Mouse (Mus musculus): ENCODE measurements around the gene Drp2.

Drp2 gene

DNA sequence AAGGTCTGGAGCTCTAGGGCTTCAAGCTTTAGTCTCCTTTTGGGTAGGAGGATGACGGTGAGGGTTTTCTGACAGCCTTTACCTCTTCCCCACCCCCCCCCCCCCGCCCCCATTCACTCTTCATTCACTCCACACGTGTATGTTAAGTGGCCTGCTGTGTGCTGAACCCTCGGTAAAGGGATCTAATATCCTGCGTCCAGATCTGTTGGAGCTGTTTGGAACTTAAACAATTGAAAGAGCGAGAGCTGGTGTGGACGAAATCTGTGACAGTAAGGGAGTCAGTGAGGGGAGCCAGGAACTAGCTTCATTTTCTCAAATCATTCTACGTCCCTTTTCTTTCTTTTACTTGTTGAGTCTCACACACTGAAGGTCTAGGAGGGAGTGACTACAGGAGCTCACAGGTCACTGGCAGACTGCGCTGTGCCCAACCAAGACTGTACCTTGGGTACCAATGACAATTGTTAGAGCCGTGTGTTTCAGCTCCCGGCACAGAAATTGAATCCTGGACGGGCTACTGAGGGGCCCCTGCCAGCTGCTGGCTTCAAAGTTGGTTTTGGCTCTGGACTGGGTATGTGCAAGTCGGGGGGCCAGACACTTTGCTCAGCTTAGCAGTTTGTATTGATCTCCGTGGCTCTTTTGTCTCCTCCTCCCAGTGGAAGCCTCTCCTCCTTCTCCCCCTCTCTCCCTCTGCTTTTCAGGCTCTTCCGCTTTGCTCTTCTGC is at the start of gene Drp2:
TSS of gene Drp2 (plus strand) at position 689 of the 721 bp plus-strand sequence.
- DNase-seq (ENCODE audit: low read depth), result peak; percentile 1

DNA sequence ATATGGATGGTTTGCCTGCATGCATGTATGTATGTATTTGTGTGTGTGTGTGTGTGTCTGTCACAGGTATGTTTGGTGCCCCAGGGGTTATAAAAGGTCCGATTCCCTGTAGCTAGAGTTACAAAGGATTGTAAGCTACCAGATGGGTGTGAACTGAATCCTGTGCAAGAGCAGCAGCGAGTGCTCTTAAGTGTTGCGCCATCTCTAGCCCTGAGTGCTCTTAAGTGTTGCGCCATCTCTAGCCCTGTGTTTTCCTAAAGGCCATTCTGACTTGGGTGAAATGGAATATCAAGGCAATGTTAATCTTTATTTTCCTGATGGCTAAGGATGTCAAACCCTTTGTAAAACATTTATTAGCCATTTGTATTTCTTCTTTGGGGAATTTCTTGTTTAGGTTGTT is 45.0 kb upstream of the Drp2 start:
- DNase-seq (ENCODE audit: low read depth), result no peak

DNA sequence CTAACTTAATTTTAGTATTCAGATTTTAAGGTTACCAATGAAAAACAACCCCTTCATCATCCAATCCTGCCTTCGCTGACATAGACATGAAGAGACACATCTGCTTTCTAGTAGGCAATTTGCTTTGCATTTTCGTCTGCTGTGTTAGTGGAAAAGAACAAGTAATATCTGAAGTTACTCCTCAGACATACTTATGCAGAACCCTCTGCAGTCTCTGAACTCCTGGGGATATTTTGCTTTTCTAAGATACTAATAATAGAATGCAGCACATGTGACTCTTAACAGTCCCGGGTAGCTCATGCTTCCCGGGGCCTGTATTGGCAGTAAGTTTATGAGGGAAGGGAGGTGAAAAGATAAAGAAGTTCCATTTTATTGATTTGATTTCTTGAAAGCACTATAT is 42.2 kb upstream of the Drp2 start:
- no peak for DNase-seq (ENCODE audit: low read depth)

DNA sequence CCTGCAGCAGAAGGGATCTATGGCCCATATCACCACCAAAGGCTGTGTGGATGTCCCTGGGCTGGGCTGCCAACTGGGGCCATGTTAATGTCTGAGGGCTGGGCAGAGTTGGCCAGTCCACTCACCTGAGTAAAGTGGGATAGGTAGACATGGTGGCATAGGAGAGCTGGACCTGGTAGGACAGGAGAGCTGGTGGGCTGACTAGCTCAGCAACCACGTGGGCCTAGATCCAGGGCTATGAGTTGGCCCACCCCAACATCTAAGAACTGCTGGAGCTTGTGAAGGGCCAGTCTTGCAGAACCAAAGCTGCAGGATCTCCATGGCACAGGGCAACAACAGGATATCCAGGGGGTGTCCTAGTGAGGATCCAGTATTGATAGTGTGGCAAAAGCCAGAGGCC is 38.9 kb upstream of the Drp2 start:
- no peak for DNase-seq (ENCODE audit: low read depth)

DNA sequence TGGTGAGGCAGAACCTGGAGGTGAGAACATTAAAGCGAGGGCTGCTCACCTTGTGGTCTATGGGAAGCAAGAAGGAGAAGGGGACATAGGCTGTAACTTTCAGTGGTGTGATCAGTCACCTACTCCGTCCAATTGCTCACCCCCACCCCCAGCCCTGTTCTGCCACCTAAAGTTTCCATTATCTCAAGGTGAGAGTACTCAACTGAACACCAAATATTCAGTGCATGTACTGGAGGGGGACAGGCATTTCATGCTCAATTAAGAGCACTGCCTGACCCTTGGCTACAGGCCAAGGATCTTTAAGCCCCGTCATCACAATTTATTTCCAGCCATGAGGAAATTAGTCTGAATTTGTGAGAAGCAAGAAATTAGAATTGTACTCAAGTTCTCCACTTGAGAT is 37.8 kb upstream of the Drp2 start:
- DNase-seq (ENCODE audit: low read depth), result no peak

DNA sequence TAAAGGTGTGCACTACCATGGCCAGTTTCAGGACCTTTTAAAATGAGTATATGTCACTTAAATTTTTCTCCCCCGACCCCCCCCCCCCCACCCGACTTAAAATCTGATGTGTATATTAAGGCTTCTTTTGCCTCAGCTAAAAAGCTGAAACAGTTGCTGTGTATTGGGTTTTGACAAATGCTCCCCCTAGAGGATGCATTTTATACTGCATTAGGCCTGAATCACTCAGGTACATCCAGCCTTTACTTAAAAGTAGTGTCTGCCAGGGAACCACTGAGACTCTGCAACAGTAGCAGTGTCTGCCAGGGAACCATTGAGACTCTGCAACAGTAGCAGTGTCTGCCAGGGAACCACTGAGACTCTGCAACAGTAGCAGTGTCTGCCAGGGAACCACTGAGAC is 33.1 kb upstream of the Drp2 start:
- peak; percentile 46 for DNase-seq (ENCODE audit: low read depth)

DNA sequence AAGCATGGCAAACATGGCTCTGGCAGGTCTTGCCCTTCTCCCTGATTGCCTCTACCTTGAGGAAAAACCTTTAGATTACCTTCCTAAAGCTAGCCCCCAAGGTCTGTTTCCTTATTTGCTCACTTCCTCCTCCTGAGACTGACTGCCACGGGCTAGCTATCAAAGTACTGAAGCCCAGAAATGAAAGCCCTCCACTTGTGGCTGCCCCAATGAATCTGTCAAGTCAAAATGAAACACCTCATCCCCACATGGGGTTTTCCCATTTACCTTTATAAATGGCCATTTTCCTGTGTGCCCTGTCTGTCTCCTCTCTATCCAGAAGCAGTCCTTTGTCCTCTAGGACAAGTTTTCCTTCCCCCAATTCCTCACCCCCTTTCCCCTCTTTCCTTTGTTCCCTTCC is 30.2 kb upstream of the Drp2 start:
- no peak for DNase-seq (ENCODE audit: low read depth)

DNA sequence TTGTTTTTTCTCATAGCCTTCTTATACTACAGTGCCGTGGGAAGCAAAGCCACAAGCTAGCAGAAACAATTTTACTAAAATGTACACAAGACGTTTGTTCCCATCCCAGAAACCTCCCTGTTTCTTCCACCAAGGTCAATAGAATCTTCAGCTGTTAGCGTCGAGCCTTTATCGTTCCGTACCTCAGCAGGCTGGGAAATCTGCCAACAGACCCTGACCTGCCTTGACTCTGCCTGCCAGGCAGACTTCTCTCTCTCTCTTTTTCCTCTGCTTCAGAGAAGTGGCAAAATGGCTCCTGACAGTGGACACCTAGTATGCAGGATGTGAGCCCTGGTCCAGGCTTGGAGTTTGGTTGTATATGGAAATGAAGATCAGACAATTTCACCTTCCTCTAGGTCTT is 19.5 kb upstream of the Drp2 start:
- no peak for DNase-seq (ENCODE audit: low read depth)

DNA sequence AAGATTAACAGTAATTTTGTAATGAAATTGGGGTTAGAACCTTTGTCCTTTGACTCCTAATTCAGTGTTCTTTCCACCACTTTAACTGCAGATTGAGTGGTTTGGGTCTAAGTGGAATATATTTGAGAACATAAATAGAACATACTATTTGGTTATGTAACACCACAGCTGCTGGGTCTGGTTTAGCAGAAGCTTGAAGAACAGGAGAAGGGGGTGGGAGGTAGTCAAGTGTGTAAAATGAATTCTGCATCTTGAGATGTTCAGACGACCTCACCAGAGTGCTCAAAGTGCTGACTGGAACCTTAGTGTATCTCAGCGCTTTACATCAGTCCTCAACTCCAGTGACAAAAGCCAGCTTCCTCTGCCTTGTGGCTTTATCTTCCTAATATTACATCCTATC is 5.4 kb upstream of the Drp2 start:
- no peak for DNase-seq (ENCODE audit: low read depth)

DNA sequence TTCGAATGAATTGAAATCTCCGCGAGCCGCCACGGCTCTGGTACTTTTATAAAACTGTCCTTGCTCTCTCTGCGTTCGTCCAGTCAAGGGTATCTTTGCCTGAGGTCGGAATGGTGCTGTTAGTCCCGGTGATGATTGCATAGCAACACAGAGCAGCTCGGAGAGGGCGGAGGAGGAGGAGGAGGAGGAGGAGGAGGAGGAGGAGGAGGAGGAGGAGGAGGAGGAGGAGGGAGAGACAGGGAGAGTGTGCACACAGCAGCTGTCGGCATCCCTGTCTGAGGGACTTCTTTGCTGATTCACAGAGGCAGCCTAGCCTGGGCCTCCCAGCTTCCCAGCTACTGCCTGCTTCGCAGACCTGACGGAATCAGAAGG is 219 bp downstream of the Drp2 start:
- DNase-seq (ENCODE audit: low read depth), result no peak

DNA sequence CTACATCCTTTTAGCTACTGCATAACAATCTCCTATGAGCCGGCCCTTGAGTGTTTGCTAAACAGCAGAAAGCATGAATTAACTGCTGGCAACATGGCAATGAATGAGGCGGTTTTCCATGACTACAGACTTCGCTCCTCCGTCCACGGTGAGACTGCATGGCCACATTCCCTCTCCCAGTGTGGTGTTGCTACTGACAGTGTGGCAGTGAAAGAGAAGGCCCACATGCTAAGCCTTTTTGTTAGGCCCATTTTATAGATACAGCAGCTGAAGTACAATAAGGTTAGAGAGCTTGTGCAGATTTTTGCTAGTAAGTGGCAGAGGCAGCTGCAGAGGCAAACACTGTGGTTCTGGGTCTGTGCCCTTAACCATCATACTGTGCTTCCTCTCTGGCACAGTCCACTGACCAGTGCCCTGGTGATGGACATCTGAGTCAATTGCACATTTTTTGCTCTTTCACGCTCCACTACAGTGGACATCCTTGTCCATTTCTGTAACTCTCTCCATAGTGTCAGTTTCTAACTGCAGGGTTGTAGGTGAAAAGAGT is 5.1 kb downstream of the Drp2 start:
- no peak for DNase-seq (ENCODE audit: low read depth)

DNA sequence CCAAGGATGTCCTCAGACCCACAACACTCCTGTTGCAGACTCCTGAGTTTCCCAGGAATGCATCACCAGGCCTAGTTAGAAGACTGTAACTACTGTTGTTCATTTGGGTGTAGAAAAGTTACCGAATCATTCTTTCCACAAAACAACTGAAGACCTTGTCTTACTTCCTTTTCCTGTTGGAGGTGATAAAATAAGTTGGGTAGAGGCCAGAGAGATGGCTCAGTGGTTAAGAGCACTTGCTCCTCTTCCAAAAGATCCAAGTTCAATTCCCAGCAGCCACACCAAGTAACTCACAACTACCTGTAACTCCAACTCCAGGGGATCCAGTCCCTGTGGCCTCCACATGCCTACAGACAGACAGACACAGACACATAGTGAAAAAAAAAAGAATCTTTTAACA is 7.7 kb downstream of the Drp2 start:
- no peak for DNase-seq (ENCODE audit: low read depth)

DNA sequence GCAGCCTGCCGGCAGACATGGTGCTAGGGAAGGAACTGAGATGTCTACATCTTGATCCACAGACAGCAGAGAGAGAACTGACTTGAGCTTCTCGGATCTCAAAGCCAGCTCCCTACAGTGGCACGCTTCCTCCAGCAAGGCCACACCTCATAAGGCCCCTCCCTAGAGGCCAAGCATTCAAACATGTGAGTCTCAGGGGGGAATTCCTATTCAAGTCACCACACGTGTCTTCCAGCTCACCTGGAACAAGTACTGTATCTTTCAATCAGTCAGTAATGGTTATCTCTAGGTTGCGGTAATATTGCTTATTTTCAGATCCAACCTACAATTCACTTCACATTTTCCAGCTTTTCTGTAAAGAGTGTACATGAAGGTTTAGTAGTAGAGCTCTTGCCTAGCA is 15.7 kb downstream of the Drp2 start:
- no peak for DNase-seq (ENCODE audit: low read depth)

DNA sequence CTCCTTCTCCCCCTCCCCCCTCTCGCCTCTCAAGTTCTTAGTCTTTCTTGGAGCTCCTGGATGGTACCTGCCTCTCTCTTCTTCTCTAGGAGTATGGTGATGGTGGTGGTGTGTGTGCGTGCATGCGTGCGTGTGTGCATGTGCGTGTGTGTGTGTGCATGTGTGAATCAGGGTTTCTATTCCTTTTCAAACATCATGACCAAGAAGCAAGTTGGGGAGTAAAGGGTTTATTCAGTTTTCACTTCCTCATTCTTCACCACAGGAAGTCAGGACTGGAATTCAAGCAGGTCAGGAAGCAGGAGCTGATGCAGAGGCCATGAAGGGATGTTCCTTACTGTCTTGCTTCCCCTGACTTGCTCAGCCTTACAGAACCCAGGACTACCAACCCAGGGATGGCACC is 19.9 kb downstream of the Drp2 start:
- DNase-seq (ENCODE audit: low read depth), result no peak

DNA sequence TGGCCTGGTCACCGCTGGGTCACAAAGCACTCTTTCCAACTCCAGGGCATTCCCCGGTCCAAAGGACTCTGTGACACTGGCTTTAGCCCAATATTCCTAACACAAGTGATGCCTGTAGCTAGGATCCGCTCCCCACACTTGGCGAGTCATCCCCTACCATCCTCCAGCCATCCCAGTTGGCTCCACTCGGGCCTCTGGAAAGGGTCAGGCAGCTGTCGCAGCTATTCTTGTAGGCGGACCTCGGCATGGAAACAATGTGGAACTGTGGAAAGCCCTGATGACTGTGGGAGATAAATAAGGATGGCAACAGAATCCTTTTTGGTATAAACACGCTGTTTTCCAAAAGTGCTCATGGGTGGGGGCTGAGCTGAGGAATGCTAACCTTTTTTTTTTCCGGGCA is 21.4 kb downstream of the Drp2 start:
- DNase-seq (ENCODE audit: low read depth), result no peak

DNA sequence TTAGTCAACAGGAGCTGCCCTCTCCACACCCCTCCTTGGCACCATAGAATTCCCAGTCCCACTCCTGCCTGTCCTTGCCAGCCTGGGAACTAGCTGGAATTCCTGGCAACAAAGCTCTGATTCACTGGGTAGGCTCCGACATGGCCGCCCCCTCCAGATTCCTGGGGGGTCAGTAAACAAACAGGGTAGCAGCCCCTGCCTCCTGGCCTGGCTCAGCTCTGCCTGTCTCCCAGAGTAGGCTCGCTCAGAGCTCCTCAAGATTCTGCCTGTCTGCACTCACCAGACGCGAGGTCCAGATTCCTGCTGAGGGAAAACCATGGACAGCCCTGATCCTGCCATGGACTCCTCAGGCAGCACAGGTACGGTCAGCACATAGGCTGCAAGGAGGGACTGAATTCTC is 22.5 kb downstream of the Drp2 start:
- no peak for DNase-seq (ENCODE audit: low read depth)

DNA sequence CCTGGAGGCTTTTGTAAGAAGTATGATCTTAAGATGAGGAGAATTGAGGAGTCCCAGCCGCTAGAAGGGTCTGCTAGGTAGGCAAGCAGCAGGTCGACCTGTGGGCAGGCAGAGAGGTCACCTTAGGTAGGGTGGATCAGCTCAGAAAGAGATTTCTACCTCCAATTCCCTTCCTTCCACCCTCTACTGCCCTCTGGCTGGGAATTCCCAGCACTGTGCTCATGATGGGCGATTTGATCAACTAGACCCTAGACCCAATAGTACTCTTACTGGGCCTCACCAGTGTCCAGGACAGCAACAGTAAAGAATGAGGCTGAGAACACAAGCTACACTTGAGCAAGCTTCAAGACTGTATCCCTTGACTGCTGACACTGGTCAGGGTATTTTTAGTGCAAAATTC is 23.0 kb downstream of the Drp2 start:
- no peak for DNase-seq (ENCODE audit: low read depth)

DNA sequence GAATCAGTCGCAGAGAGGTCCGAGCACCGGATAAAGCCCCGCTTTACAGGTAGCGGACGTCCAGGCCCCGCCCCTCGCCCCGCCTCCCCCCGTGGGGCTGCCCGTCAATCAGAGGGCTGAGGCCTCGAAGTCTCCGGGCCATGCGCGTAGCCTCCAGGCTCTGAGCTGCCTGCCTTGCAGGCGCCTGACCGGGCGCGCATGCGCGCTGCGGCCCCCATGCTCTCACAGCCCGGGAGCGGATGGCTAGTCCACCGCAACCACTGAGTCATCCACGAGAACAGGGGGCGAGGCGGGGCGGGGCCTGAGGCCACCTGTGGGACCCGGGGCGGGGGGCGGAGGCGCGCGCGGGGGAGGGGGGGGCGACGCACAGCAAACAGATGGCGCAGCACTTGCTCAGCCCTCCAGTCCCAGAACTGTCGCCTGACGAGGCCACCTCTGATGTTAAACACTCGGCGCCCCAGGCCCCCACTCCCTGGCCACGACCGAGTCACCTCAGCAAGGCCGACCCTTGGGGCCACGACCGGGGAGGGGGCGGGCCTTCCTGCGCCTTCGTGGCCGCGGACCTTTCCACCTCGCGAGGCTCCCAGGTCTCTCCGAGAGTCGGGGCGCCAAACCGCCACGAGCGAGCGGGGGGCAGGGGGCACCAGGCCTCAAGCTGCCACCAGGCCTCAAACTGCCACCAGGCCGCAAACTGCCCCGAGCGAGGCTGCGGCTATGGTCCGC is 70.8 kb downstream of the Drp2 start:
- no peak for DNase-seq (ENCODE audit: low read depth)

DNA sequence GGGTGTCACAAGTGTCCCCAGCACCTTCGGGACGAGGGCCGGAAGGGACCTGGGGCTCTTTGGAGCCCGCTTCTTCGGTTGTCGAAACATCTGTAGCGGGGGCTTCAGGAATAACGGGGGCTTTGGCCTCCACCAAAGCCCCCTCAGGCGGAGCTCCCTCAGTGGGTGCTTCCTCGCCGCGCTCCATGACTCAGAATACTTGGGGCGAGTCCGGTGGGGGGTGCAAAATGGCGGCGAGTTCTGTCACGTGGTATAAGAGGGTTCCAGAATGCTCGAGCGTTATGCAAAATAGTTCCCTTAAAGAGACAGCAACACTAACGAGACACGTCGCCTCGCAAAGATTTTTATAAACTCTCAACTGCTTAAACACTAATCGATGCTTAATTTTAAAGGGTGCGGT is 71.9 kb downstream of the Drp2 start, which contains the start of gene Taf7l:
TSS of gene Taf7l (minus strand) at position 201 of the 400 bp plus-strand sequence.
- no peak for DNase-seq (ENCODE audit: low read depth)

DNA sequence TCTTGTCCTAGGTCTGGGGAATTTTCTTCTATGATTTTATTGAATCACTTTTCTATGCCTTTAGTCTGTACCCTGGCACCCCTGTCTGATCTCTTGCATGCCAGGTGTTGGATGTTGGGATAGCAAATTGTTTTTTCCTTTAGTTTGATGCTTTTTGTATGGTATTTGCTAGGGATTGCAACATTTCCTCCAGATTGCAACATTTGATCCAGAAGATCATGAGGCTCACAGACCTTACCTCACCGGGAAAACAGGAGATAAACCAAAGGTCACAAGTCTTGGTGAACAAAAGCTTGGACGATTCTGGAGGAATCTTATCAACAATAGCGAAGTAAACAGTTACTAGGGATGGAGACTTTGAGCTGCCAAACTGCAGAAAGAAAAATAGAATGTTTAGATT is 77.4 kb downstream of the Drp2 start:
- no peak for DNase-seq (ENCODE audit: low read depth)

DNA sequence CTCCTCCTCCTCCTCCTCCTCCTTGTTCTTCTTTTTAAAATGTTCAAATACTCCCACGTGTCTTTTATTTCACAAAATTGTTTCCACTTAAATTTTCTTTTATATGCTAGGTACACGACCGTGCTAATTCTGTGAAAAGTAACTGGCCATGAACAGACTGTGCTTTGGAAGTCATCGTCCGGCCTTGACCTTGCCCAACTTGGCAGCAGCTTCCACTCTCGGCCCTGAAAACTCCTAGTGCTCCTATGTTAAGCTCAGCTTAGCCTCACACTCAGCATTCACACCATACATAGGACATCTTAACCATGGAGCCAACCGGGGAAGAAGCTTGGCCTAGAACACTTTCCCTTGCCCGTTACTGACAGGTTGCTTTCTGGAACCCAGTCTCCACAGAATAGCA is 96.3 kb downstream of the Drp2 start:
- DNase-seq (ENCODE audit: low read depth), result no peak

Data from naive thymus-derived CD4-positive, alpha-beta T cell, adult 2 months (primary cell).